Mouse (Mus musculus) midbrain, postnatal 0 days (tissue): ENCODE measurements around the gene Limch1. TPM values are rescaled to one million over a fixed set of nuclear protein-coding genes. Genes with fewer than 3 reads are reported as not detected.

ENCODE experiments used
- ATAC-seq: fragments of 200-750 bp; cut with Nextera tagmentation; 2 replicates; pipeline ENCODE4 v1.8.0; 2017; ENCODE audit warnings: moderate number of reproducible peaks, mild to moderate bottlenecking, moderate TSS enrichment, moderate library complexity; ENCODE audit not compliant: low FRiP score
- DNase-seq: peaks from one replicate; pipeline ENCODE4 v3.0.0-alpha.2; 2015; ENCODE audit warnings: low spot score
- H3K27ac ChIP-seq: fragments of 300-500 bp; sonication (generic); 2 replicates; pipeline ENCODE4 v1.5.1; 2014; ENCODE audit warnings: low read depth, mild to moderate bottlenecking, low read length, mixed read lengths
- H3K27me3 ChIP-seq: fragments of 300-500 bp; sonication (generic); 2 replicates; pipeline ENCODE4 v1.6.1; 2014; ENCODE audit warnings: low read length, control low read depth, mixed read lengths; ENCODE audit not compliant: insufficient read depth
- H3K36me3 ChIP-seq: fragments of 300-500 bp; sonication (generic); 2 replicates; pipeline ENCODE4 v1.6.1; 2014; ENCODE audit warnings: low read length, control low read depth, mixed read lengths; ENCODE audit not compliant: insufficient read depth
- H3K4me1 ChIP-seq: fragments of 300-500 bp; sonication (generic); 2 replicates; pipeline ENCODE4 v1.6.1; 2014; ENCODE audit warnings: mild to moderate bottlenecking, control low read depth, antibody characterized with exemption, low read length, mixed read lengths; ENCODE audit not compliant: insufficient read depth
- H3K4me2 ChIP-seq: fragments of 300-500 bp; sonication (generic); 2 replicates; pipeline ENCODE4 v1.6.1; 2014; ENCODE audit warnings: low read depth, mild to moderate bottlenecking, low read length, mixed read lengths; ENCODE audit not compliant: poor library complexity, severe bottlenecking
- H3K4me3 ChIP-seq: fragments of 300-500 bp; sonication (generic); 2 replicates; pipeline ENCODE4 v1.5.1; 2014; ENCODE audit warnings: low read depth, mild to moderate bottlenecking, low read length, moderate library complexity
- H3K9ac ChIP-seq: fragments of 300-500 bp; sonication (generic); replicated peaks from 2 replicates; pipeline ENCODE4 v1.6.1; 2014; ENCODE audit warnings: mild to moderate bottlenecking, low read length, moderate library complexity, mixed read lengths; ENCODE audit not compliant: poor library complexity, severe bottlenecking
- H3K9me3 ChIP-seq: fragments of 300-500 bp; sonication (generic); 2 replicates; pipeline ENCODE4 v1.6.1; 2016; ENCODE audit warnings: low read length, control low read depth
- CTCF ChIP-seq: IDR thresholded peaks from 2 replicates; pipeline ENCODE4 v1.5.1; 2016; ENCODE audit warnings: antibody characterized with exemption, mild to moderate bottlenecking
- WGBS: fragments of 180-500 bp; shearing (Covaris S2); extraction: QIAGEN DNeasy Blood & Tissue Kit; methylation state at CpG from one replicate; pipeline ENCODE4 v1.1.7; 2014; 5-methylcytosine and 5-hydroxymethylcytosine counted together
- polyA plus RNA-seq: library from polyadenylated mRNA; unstranded; fragments of >200 nt; fragmentation: Nextera tagmentation; extraction: Ambion mirVana; gene quantifications from 2 replicates; pipeline ENCODE4 v1.2.1, GENCODE M21; 2015
- total RNA-seq: library from RNA; depleted of rRNA; stranded (reverse); fragments of >200 nt; gene quantifications from 2 replicates; pipeline ENCODE4 v1.2.3, GENCODE M21; 2014

Gene Limch1
- total and polyA plus RNA-seq, 2 experiments from 2014 or later = 46.6 to 119 TPM

DNA sequence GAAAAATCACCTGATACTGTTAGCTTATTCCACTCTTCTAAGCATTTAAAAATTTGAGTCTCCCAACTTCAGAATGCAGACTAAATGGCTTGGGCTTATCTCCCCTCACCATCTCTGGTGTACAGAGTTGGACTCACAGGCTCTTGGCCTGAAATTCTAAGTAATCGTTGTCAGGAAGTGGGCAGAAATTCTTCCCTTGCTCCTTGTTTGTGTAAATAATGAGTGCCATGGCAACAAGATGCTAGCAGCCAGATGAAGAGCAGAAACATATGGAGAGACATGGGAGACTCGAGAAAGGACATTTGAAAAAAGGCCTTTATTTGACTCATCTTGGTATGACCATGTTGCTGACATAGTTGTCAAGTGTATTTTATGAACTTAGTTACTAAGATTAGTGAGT, 164.3 kb downstream of the Limch1 start:
- DNase-seq (no peak), ATAC-seq (no peak)
- Histone ChIP-seq H3K36me3 (no peaks in the 10 kb centered on the region), H3K4me3 (no peak overlapping the region), H3K4me1 (no peaks in the 10 kb centered on the region), H3K9me3 (no peaks in the 10 kb centered on the region), H3K9ac (no peak overlapping the region), H3K4me2 (no peak overlapping the region), H3K27me3 (no peaks in the 10 kb centered on the region), H3K27ac (no peak overlapping the region)
- TF ChIP-seq CTCF = no peak
- 62% methylated on average over 2 of the region's 2 CpGs for WGBS

DNA sequence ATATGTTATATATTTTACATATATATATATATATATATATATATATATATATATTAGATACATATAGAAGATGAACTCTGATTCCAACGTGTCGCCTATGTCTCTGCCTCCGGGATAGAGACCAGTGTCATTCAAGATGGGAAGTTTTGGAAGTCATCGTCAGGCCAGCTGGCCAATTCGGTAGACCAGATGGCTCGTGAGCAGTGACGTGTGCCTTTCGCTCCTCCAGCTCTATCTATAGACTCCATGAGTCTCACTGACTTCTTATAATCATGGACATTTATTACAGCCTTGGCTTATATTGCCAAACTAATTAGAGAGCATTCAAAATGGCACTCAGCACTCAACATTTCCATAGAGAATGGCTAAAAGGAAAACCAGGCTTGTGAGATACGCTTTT, 165.0 kb downstream of the Limch1 start:
- no peak overlapping the region for H3K27ac ChIP-seq
- TF ChIP-seq CTCF = no peak
- no peak overlapping the region for H3K4me2 ChIP-seq
- H3K4me1 ChIP-seq = no peaks in the 10 kb centered on the region
- ATAC-seq (no peak), DNase-seq (no peak)
- no peaks in the 10 kb centered on the region for H3K36me3 ChIP-seq
- H3K27me3 ChIP-seq = no peaks in the 10 kb centered on the region
- no peaks in the 10 kb centered on the region for H3K9me3 ChIP-seq
- 96% methylated on average over 9 of the region's 9 CpGs for whole genome bisulfite sequencing
- no peak overlapping the region for H3K9ac ChIP-seq
- no peak overlapping the region for H3K4me3 ChIP-seq

DNA sequence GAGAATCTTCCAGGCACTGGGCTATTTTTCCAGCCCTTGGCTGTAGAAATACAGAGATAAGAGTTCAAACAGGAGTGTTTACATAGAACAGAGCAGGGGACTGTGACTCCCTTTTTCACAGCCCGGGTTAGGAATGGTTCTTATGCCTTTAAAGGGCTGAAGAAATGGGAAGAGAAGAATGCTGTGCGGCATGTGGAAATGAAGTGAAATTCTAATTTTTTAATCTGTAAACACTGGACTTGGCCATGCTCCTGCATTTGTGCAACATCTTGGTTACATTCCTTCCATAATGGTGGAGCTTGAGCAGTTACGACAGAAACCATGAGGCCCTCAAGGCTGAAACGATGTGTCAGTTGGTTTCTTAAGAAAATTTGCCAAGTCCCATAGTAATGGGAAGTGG, 165.4 kb downstream of the Limch1 start:
- Histone ChIP-seq H3K4me1 (no peaks in the 10 kb centered on the region), H3K36me3 (no peaks in the 10 kb centered on the region), H3K4me2 (no peak overlapping the region), H3K27ac (no peak overlapping the region), H3K9me3 (no peaks in the 10 kb centered on the region), H3K9ac (no peak overlapping the region), H3K27me3 (no peaks in the 10 kb centered on the region), H3K4me3 (no peak overlapping the region)
- 96% methylated on average over 4 of the region's 4 CpGs for WGBS
- DNase-seq = no peak
- no peak for TF ChIP-seq CTCF
- ATAC-seq = no peak

DNA sequence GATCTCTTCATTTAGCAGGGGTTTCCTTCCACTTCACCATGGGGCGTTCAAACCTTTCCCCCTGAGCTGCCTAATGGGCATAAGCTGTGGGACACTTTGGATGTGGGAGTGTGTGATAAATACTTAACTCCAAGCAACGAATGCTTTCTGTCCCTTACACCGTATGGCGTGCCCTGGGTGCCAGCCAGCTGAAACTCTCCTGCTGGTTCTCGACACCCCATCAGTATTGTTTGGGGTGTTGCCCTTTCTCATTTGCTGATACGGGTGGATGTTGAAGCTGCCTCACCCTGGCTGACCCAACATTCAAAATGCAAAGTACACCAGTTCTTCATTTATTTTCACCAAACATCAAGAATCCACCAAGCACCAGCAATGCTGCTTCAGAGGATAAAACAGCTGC, 168.2 kb downstream of the Limch1 start:
- 83% methylated on average over 6 of the region's 6 CpGs for WGBS
- no peaks in the 10 kb centered on the region for H3K27me3 ChIP-seq
- no peaks in the 10 kb centered on the region for H3K36me3 ChIP-seq
- H3K4me1 ChIP-seq = 0 out of 2 replicates have a peak, but pooled peaks cover 6% of the 10 kb centered on the region
- no peak overlapping the region for H3K4me2 ChIP-seq
- TF ChIP-seq CTCF = no peak
- no peak overlapping the region for H3K9ac ChIP-seq
- no peak for DNase-seq
- ATAC-seq = no peak
- no peak overlapping the region for H3K4me3 ChIP-seq
- no peak overlapping the region for H3K27ac ChIP-seq
- H3K9me3 ChIP-seq = no peaks in the 10 kb centered on the region

DNA sequence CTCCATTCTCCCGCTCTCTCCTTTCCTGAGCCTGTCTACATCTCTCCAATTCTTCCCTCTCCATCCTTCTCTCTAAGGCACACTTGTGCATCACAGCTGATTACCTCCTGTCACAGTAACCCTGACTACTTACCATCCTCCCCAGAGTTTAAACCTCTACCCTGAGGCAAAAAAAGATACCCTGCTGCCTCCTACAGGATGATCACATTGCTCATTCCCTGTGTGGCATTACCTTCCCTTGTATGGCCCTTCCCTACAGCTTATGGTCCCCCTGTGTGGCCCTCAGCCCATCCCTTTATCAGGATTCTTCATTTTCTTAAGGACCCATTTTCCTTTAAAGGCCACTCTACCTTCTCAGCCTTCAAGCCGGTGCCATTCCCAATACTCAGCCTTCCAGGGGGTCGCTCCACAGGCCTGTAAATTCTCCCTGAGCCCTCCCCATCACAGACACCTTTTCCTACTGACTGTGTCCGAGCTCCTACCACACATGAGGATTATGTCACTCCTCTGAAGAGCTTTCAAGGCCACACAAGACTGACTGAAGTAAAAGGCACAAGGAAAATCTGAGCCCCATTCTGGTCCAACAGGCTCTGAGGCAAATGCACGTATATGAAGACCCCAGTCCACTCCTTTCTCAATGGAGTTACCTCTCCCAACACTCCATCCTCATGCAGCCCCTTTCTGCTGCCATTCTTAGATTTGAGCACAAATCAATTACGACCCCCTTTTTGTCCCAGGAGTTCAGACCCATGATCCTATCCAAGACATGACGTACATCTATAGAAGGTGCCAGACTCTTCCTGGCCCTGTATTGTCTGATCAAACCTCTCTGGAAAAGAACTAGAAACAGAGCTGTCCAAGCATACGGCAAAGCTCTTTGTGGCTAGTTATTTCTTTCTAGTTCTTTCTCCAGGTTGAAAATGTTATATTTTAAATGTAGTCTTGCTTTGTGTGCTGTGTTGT, 172.0 kb downstream of the Limch1 start:
- no peak overlapping the region for H3K4me3 ChIP-seq
- ATAC-seq = no peak
- no peaks in the 10 kb centered on the region for H3K36me3 ChIP-seq
- H3K4me1 ChIP-seq = 0 out of 2 replicates have a peak, but pooled peaks cover 6% of the 10 kb centered on the region
- H3K27me3 ChIP-seq = no peaks in the 10 kb centered on the region
- no peaks in the 10 kb centered on the region for H3K9me3 ChIP-seq
- H3K27ac ChIP-seq = peak overlapping the region; percentile 64
- DNase-seq = no peak
- H3K4me2 ChIP-seq = no peak overlapping the region
- peak; percentile 19 for TF ChIP-seq CTCF
- WGBS = 64% methylated on average over 8 of the region's 8 CpGs
- H3K9ac ChIP-seq = no peak overlapping the region
